Comparison of ENCODE assay signal across 7 mouse cellular contexts in the genomic region with DNA sequence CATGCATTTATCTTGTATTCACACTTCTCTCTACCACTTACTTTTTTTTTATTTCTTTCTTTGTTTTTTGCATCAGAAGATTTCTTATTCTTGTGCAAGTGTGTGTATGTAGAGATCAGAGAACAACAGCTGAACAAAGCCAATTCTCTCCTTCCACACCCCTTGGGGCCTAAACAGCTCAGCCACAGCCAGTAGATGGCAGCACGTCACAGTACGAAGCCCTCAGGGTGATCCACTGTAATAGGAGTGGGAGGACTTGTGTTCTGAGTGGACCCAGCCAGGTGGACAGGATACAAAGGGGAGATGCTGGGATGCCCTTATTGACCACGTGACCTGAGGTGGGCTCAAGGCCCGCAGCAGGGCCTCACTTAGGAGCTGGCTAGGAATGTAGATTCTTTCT. TPM values are rescaled to one million over a fixed set of nuclear protein-coding genes. Genes with fewer than 3 reads are reported as not detected.
DNase-seq lines count a peak whose midpoint lies in the region; ATAC-seq and TF ChIP-seq lines count a peak whose summit lies in the region.

No protein-coding gene starts in this region.

- H3K4me3 ChIP-seq in gastrocnemius, adult 2 months = no peak overlapping the region
- no peak overlapping the region for H3K4me3 ChIP-seq in hindbrain, embryonic 16.5 days (ENCODE audit: low read length)
- peak overlapping the region; percentile 33 for H3K4me3 ChIP-seq in megakaryocyte, embryonic 14.5 days (replicated peaks)
- no peak overlapping the region for H3K4me3 ChIP-seq in small intestine, adult 2 months (ENCODE audit: low read depth, low read length)

- no peaks in the 10 kb centered on the region for H3K4me1 ChIP-seq in hindbrain, embryonic 16.5 days (ENCODE audit: control insufficient read depth, insufficient read depth, low read depth, low read length)
- peaks cover 56% of the 10 kb centered on the region for H3K4me1 ChIP-seq in megakaryocyte, embryonic 14.5 days
- H3K4me1 ChIP-seq in small intestine, adult 2 months (ENCODE audit: control insufficient read depth, insufficient read depth, insufficient read length, low read length) = no peaks in the 10 kb centered on the region; the same call in 1 of the 2 replicates

- no peaks in the 10 kb centered on the region for H3K36me3 ChIP-seq in hindbrain, embryonic 16.5 days (ENCODE audit: control insufficient read depth, insufficient read depth, low read length)
- H3K36me3 ChIP-seq in megakaryocyte, embryonic 14.5 days (replicated peaks; ENCODE audit: low read length) = peaks cover 4% of the 10 kb centered on the region
- H3K36me3 ChIP-seq in small intestine, adult 2 months (ENCODE audit: control insufficient read depth, insufficient read depth, low read length) = no peaks in the 10 kb centered on the region

- no peak overlapping the region for H3K4me2 ChIP-seq in hindbrain, embryonic 16.5 days (ENCODE audit: low read length)

- peak; percentile 92; the same call in 1 of the 2 replicates for TF ChIP-seq CTCF in gastrocnemius, adult 2 months (IDR thresholded peaks at IDR 0.05)
- peak; percentile 85; the same call in 1 of the 2 replicates for TF ChIP-seq CTCF in small intestine, adult 2 months (IDR thresholded peaks at IDR 0.05; ENCODE audit: extremely low read depth, insufficient read length, insufficient replicate concordance, low read depth, low read length)

- no peak overlapping the region for H3K9ac ChIP-seq in hindbrain, embryonic 16.5 days (ENCODE audit: low read depth, low read length)

- intact Hi-C loops in gastrocnemius, adult 2 months (cut with DNase I) = loop anchor here (2.0 to 5.0 kb wide), 2 partner anchors 29 to 42 kb away; no protein-coding TSS in a partner anchor

- no peaks in the 10 kb centered on the region for H3K27me3 ChIP-seq in hindbrain, embryonic 16.5 days (replicated peaks; ENCODE audit: control insufficient read depth, insufficient read depth, low read length)
- no peaks in the 10 kb centered on the region for H3K27me3 ChIP-seq in megakaryocyte, embryonic 14.5 days (replicated peaks)
- no peaks in the 10 kb centered on the region for H3K27me3 ChIP-seq in small intestine, adult 2 months (ENCODE audit: control insufficient read depth, insufficient read depth, low read length)

- 0 out of 2 replicates have a peak, but pooled peaks have one; percentile 50 for ATAC-seq in hindbrain, embryonic 16.5 days

- WGBS in hindbrain, embryonic 16.5 days = 7% methylated on average over 4 of the region's 4 CpGs
- 1% methylated on average over 4 of the region's 4 CpGs for WGBS in small intestine, adult 2 months

- DNase-seq in adipocyte (ENCODE audit: low spot score) = peak; percentile 83
- peak; percentile 74 to 75 for DNase-seq in cerebellum, postnatal 36 days
- peak; percentile 83 for DNase-seq in gastrocnemius, adult 2 months
- peak; percentile 52 for DNase-seq in left cerebral cortex, adult 11 months (ENCODE audit: low spot score)

- no peaks in the 10 kb centered on the region for H3K9me3 ChIP-seq in hindbrain, embryonic 16.5 days (ENCODE audit: control insufficient read depth, low read length)
- peaks cover 5% of the 10 kb centered on the region for H3K9me3 ChIP-seq in megakaryocyte, embryonic 14.5 days

- TF ChIP-seq POLR2A in small intestine, adult 2 months (IDR thresholded peaks at IDR 0.05; ENCODE audit: low read depth, low read length) = no peak

- no peak overlapping the region for H3K27ac ChIP-seq in gastrocnemius, adult 2 months
- H3K27ac ChIP-seq in hindbrain, embryonic 16.5 days (ENCODE audit: low read depth, low read length) = no peak overlapping the region
- H3K27ac ChIP-seq in small intestine, adult 2 months (ENCODE audit: insufficient read depth, low read depth, low read length) = no peak overlapping the region

RNA-seq across cellular contexts. Expression of a gene that starts 5.3 kb away (rescaled TPM):
- total RNA-seq in gastrocnemius, adult 2 months (2021) = under 1 TPM; 0.10 to 0.11 TPM
- polyA plus RNA-seq in hindbrain, embryonic 16.5 days (2015; fragmentation: Nextera tagmentation; extraction: Ambion mirVana) = 0.09 and 0.10 TPM in 2 replicates
- 1.3 and 4.9 TPM in 2 replicates for polyA plus RNA-seq in megakaryocyte, embryonic 14.5 days (2012; ENCODE audit: insufficient read depth, low replicate concordance)
- polyA plus RNA-seq in small intestine, adult 2 months (2012; rRNA removed) = 1.0 and 1.1 TPM in 2 replicates

RNA-seq across cellular contexts. Expression of a gene that starts 16.2 kb away (rescaled TPM):
- total RNA-seq in gastrocnemius, adult 2 months (2021) = 10 to 100 TPM; 36.7 to 44.8 TPM
- 98.2 and 103 TPM in 2 replicates for polyA plus RNA-seq in hindbrain, embryonic 16.5 days (2015; fragmentation: Nextera tagmentation; extraction: Ambion mirVana)
- polyA plus RNA-seq in megakaryocyte, embryonic 14.5 days (2012; ENCODE audit: insufficient read depth, low replicate concordance) = 6.2 TPM in 1 of 2 replicates, not detected in the other
- polyA plus RNA-seq in small intestine, adult 2 months (2012; rRNA removed) = 2.4 and 8.5 TPM in 2 replicates

RNA-seq across cellular contexts. Expression of a gene that starts 30.7 kb away (rescaled TPM):
- 10 to 100 TPM; 17.0 to 23.0 TPM for total RNA-seq in gastrocnemius, adult 2 months (2021)
- polyA plus RNA-seq in hindbrain, embryonic 16.5 days (2015; fragmentation: Nextera tagmentation; extraction: Ambion mirVana) = 74.1 and 78.4 TPM in 2 replicates
- 19.9 and 22.2 TPM in 2 replicates for polyA plus RNA-seq in megakaryocyte, embryonic 14.5 days (2012; ENCODE audit: insufficient read depth, low replicate concordance)
- polyA plus RNA-seq in small intestine, adult 2 months (2012; rRNA removed) = 62.8 and 108 TPM in 2 replicates

RNA-seq across cellular contexts. Expression of a gene that starts 34.3 kb away (rescaled TPM):
- 10 to 100 TPM; 27.2 to 30.6 TPM for total RNA-seq in gastrocnemius, adult 2 months (2021)
- polyA plus RNA-seq in hindbrain, embryonic 16.5 days (2015; fragmentation: Nextera tagmentation; extraction: Ambion mirVana) = 144 and 166 TPM in 2 replicates
- polyA plus RNA-seq in megakaryocyte, embryonic 14.5 days (2012; ENCODE audit: insufficient read depth, low replicate concordance) = 81.0 and 110 TPM in 2 replicates
- 29.5 and 48.2 TPM in 2 replicates for polyA plus RNA-seq in small intestine, adult 2 months (2012; rRNA removed)

RNA-seq across cellular contexts. Expression of a gene that starts 56.4 kb away (rescaled TPM):
- 10 to 100 TPM; 31.7 to 43.4 TPM for total RNA-seq in gastrocnemius, adult 2 months (2021)
- polyA plus RNA-seq in hindbrain, embryonic 16.5 days (2015; fragmentation: Nextera tagmentation; extraction: Ambion mirVana) = 64.7 and 66.8 TPM in 2 replicates
- polyA plus RNA-seq in megakaryocyte, embryonic 14.5 days (2012; ENCODE audit: insufficient read depth, low replicate concordance) = 27.0 and 31.8 TPM in 2 replicates
- polyA plus RNA-seq in small intestine, adult 2 months (2012; rRNA removed) = 50.3 and 76.6 TPM in 2 replicates

Comparison
In these comparisons a context has a peak if more than half of its experiments do, and no peak if none do; other contexts are left out.
1. RNA of a gene that starts 16.2 kb away (polyA plus RNA-seq): 98.2 to 103 TPM in hindbrain, embryonic 16.5 days; 2.4 to 8.5 TPM in small intestine, adult 2 months and 6.2 TPM in megakaryocyte, embryonic 14.5 days; every median in the first group is over 10 times any median in the second.
2. Peak in every context shown above with its lines, with median percentiles within 50 percentile points of each other: DNase-seq.